Mouse (Mus musculus) ES-E14 (cell line): ENCODE results near the gene Pcdh19.

Experiments
- CHD2 ChIP-seq: IDR thresholded peaks from 2 replicates; pipeline ENCODE4 v1.6.1; 2014; ENCODE audit warnings: mild to moderate bottlenecking, low read depth, low read length, inconsistent platforms
- HCFC1 ChIP-seq: IDR thresholded peaks from 2 replicates; pipeline ENCODE4 v1.6.1; 2012; ENCODE audit warnings: low read length, inconsistent platforms, borderline replicate concordance; ENCODE audit not compliant: insufficient read depth
- MAFK ChIP-seq: IDR thresholded peaks from 2 replicates; pipeline ENCODE4 v1.6.1; 2014; ENCODE audit warnings: mild to moderate bottlenecking, low read depth, low read length, inconsistent platforms; ENCODE audit not compliant: insufficient read depth

DNA sequence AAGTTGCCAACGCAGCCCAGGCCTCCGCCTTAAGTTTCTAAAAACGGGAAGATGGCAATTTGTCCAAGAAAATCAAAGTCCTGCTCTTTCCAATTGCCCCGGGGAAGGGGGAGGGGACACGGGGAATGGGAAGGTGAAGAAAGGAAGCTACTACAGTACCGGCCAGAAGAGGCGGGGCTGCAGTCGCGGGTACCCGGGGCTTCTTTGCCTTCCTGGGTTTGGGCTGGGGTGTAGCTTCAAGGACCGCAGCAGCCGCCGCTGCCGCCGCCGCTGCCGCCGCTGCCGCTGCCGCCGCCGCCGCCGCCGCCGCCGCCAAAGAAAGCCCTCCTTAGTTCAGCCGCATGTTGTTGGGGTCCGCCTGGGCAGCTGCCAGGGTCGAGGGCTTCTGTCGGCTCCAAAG lies 631 bp downstream of the Pcdh19 start:
- TF ChIP-seq MAFK, result no peak
- TF ChIP-seq HCFC1, result no peak
- TF ChIP-seq CHD2, result no peak
